Mouse (Mus musculus): Measurements from ENCODE around the gene Vwa8. TPM values are rescaled to one million over a fixed set of nuclear protein-coding genes. Genes with fewer than 3 reads are reported as not detected.

The Vwa8 gene
- polyA plus RNA-seq, 1 experiment: 75.9 TPM

- WGBS: 84% methylated on average over 8 of the region's 8 CpGs
- Histone ChIP-seq H3K4me3 (ENCODE audit: insufficient read depth, low read depth, low read length) (no peak overlapping the region), H3K4me1 (ENCODE audit: control insufficient read depth, insufficient read depth, low read length) (no peaks in the 10 kb centered on the region), H3K27ac (ENCODE audit: insufficient read depth, low read depth, low read length) (no peak overlapping the region)
- TF ChIP-seq POLR2A (IDR thresholded peaks at IDR 0.05; ENCODE audit: insufficient read depth, low read depth, low read length): no peak
- no peak for TF ChIP-seq CTCF (IDR thresholded peaks at IDR 0.05; ENCODE audit: insufficient read depth, low read depth, low read length)
Observed at GRCm38 (mm10) chr14:78933399-78933798, 84.5 kb downstream of the Vwa8 start.

DNA sequence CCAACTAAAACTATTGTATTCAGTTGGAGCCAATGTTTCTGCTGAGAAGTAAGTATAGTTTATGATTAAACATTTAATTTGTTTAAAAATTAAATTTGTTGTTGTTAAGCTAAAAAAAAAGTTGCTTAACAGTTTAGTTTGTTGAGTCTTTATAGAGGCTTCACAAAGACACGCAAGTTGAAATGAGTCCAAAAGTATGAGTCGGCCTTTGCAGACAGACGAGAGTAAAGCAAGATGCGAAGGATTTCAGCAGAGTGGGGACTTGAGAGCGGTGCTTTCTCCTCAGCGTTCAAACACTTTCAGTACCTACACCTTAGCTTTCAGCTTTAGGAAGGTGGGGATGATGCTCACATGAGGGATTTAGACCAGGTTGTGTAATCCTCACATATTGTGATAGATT, 85.7 kb downstream of the Vwa8 start:
- Histone ChIP-seq H3K4me1 (ENCODE audit: control insufficient read depth, insufficient read depth, low read length) (no peaks in the 10 kb centered on the region), H3K27ac (ENCODE audit: insufficient read depth, low read depth, low read length) (no peak overlapping the region), H3K4me3 (ENCODE audit: insufficient read depth, low read depth, low read length) (no peak overlapping the region)
- TF ChIP-seq POLR2A (IDR thresholded peaks at IDR 0.05; ENCODE audit: insufficient read depth, low read depth, low read length) (no peak), CTCF (IDR thresholded peaks at IDR 0.05; ENCODE audit: insufficient read depth, low read depth, low read length) (no peak)
- 85% methylated on average over 6 of the region's 6 CpGs for WGBS

- 74% methylated on average over 3 of the region's 3 CpGs for WGBS
- H3K4me3 ChIP-seq (ENCODE audit: insufficient read depth, low read depth, low read length): no peak overlapping the region
- no peak overlapping the region for H3K27ac ChIP-seq (ENCODE audit: insufficient read depth, low read depth, low read length)
- no peak for TF ChIP-seq POLR2A (IDR thresholded peaks at IDR 0.05; ENCODE audit: insufficient read depth, low read depth, low read length)
- no peak for TF ChIP-seq CTCF (IDR thresholded peaks at IDR 0.05; ENCODE audit: insufficient read depth, low read depth, low read length)
- no peaks in the 10 kb centered on the region for H3K4me1 ChIP-seq (ENCODE audit: control insufficient read depth, insufficient read depth, low read length)
Observed at GRCm38 (mm10) chr14:78935796-78936195, 86.9 kb downstream of the Vwa8 start.

DNA sequence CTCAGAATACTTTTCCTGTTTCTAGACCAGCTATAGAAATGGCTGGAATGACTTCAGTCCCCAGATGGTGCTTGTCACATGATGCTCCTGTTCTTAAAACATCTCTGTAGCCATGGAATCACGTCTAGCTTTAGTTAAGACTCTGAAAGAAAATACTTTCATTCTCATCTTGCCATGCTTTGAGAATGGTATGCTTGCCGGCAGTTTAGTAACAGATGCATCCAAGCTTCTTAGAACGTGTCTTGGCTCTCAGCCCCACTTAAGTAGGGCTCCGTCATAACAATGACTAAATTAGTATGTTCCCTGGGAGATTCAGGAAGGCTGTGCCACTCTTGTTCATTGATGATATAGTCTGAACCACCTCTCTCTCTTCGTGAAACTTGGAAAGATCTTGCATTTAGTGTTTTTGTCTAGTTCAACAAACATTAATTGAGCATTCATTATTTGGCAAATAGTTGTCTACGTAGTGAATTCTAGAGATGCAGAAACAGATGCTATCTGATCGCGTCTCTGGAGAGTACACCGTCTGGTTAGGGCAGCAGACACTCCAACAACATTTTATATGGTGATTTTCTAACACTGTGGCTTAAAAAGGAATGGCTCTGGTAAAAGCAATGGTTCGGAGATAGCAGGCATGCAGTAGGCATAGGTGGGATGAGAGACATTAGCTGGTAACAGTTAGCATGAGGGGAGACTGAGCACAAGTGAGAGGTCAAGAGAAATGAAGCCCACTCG, 93.1 kb downstream of the Vwa8 start:
- H3K4me1 ChIP-seq (ENCODE audit: control insufficient read depth, insufficient read depth, low read length): peaks cover 4% of the 10 kb centered on the region; the same call in 1 of the 2 replicates
- TF ChIP-seq CTCF (IDR thresholded peaks at IDR 0.05; ENCODE audit: insufficient read depth, low read depth, low read length): no peak
- TF ChIP-seq POLR2A (IDR thresholded peaks at IDR 0.05; ENCODE audit: insufficient read depth, low read depth, low read length): no peak
- H3K27ac ChIP-seq (ENCODE audit: insufficient read depth, low read depth, low read length): 0 out of 2 replicates have a peak overlapping the region, but pooled peaks have one; percentile 29
- H3K4me3 ChIP-seq (ENCODE audit: insufficient read depth, low read depth, low read length): no peak overlapping the region
- WGBS: 24% methylated on average over 11 of the region's 11 CpGs

- TF ChIP-seq CTCF (IDR thresholded peaks at IDR 0.05; ENCODE audit: insufficient read depth, low read depth, low read length) (no peak), POLR2A (IDR thresholded peaks at IDR 0.05; ENCODE audit: insufficient read depth, low read depth, low read length) (no peak)
- WGBS: 73% methylated on average over 2 of the region's 2 CpGs
- no peak overlapping the region for H3K4me3 ChIP-seq (ENCODE audit: insufficient read depth, low read depth, low read length)
- no peaks in the 10 kb centered on the region for H3K4me1 ChIP-seq (ENCODE audit: control insufficient read depth, insufficient read depth, low read length)
- H3K27ac ChIP-seq (ENCODE audit: insufficient read depth, low read depth, low read length): no peak overlapping the region
Observed at GRCm38 (mm10) chr14:78955745-78956144, 106.9 kb downstream of the Vwa8 start.

- WGBS: 98% methylated on average over 10 of the region's 10 CpGs
- no peak overlapping the region for H3K4me3 ChIP-seq (ENCODE audit: insufficient read depth, low read depth, low read length)
- TF ChIP-seq POLR2A (IDR thresholded peaks at IDR 0.05; ENCODE audit: insufficient read depth, low read depth, low read length): no peak
- TF ChIP-seq CTCF (IDR thresholded peaks at IDR 0.05; ENCODE audit: insufficient read depth, low read depth, low read length): no peak
- no peak overlapping the region for H3K27ac ChIP-seq (ENCODE audit: insufficient read depth, low read depth, low read length)
- H3K4me1 ChIP-seq (ENCODE audit: control insufficient read depth, insufficient read depth, low read length): no peaks in the 10 kb centered on the region
Observed at GRCm38 (mm10) chr14:78970621-78971020, 121.8 kb downstream of the Vwa8 start.

DNA sequence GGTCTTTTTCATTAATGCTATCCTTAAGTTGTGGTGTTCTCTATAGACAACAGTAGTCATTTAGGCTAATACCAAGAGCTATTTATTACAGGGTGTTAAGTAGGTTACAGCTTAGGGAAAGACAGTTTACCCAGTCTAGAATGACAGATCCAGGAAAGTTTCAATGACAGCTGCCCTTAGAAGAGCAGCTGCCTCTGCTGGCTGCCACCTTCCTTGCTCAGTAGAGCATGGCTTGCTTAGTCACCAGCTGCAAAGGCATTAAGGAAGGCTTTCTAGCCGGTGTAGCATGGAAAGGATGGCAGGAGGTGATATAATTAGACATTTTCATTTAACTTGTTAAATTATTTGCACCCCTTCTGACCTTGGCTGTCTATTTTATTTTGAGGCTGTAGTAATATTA, 123.6 kb downstream of the Vwa8 start:
- H3K4me1 ChIP-seq (ENCODE audit: control insufficient read depth, insufficient read depth, low read length): no peaks in the 10 kb centered on the region
- no peak for TF ChIP-seq CTCF (IDR thresholded peaks at IDR 0.05; ENCODE audit: insufficient read depth, low read depth, low read length)
- no peak for TF ChIP-seq POLR2A (IDR thresholded peaks at IDR 0.05; ENCODE audit: insufficient read depth, low read depth, low read length)
- whole genome bisulfite sequencing: 12% methylated on average over 1 of the region's 1 CpGs

DNA sequence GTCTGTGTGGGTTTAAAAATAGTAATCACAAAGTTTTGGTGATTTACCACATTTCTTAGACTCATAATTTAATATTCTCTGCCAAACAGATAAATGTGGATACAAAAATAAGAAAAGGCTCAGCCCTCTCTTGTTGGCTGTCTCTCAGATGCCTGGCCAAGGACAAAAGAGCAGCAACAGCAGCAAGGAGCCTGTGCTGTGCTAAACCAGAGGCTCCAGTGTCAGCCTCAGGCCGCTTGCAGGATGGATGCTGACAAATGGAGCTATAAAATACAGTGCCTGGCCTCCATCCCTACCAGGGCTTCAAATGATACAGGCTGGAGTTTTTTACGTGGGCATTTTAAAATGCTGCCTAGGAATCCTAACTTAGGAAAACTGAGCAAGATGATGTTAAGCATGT, 134.3 kb downstream of the Vwa8 start:
- 78% methylated on average over 2 of the region's 2 CpGs for WGBS
- Histone ChIP-seq H3K4me3 (ENCODE audit: insufficient read depth, low read depth, low read length) (no peak overlapping the region), H3K4me1 (ENCODE audit: control insufficient read depth, insufficient read depth, low read length) (peaks cover 7% of the 10 kb centered on the region), H3K27ac (ENCODE audit: insufficient read depth, low read depth, low read length) (no peak overlapping the region)
- TF ChIP-seq CTCF (IDR thresholded peaks at IDR 0.05; ENCODE audit: insufficient read depth, low read depth, low read length) (no peak), POLR2A (IDR thresholded peaks at IDR 0.05; ENCODE audit: insufficient read depth, low read depth, low read length) (no peak)

More for the DNA sequence above, 123.6 kb downstream of the Vwa8 start:
- H3K27ac ChIP-seq (ENCODE audit: insufficient read depth, low read depth, low read length): no peak overlapping the region
- no peak overlapping the region for H3K4me3 ChIP-seq (ENCODE audit: insufficient read depth, low read depth, low read length)

DNA sequence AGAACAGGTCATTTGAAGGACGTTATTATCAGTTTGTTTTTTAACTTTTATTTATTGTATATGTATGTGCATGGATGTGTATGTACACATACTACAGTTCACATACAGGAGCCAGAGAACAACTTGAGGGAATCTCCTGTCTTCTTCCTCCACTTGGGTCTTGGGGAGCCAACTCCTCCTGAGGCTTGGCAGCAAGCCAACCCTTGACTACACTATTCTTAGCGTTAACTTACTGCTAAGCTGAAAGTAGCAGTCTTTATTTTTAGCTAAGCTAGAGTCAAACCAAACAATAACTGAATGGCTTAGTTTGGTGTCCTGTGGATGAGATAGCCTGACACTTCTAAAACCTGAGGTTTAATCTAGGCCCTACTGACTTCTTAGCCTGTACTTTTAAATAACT, 135.4 kb downstream of the Vwa8 start:
- WGBS: 44% methylated on average over 2 of the region's 2 CpGs
- H3K4me3 ChIP-seq (ENCODE audit: insufficient read depth, low read depth, low read length): no peak overlapping the region
- peaks cover 7% of the 10 kb centered on the region for H3K4me1 ChIP-seq (ENCODE audit: control insufficient read depth, insufficient read depth, low read length)
- no peak overlapping the region for H3K27ac ChIP-seq (ENCODE audit: insufficient read depth, low read depth, low read length)
- TF ChIP-seq POLR2A (IDR thresholded peaks at IDR 0.05; ENCODE audit: insufficient read depth, low read depth, low read length) (no peak), CTCF (IDR thresholded peaks at IDR 0.05; ENCODE audit: insufficient read depth, low read depth, low read length) (no peak)

All from olfactory bulb, adult 2 months (tissue).